ENCODE assay signal across 12 mouse cellular contexts in genomic region chr10:130536101-130536500, GRCm38 (mm10). TPM values are rescaled to one million over a fixed set of nuclear protein-coding genes. Genes with fewer than 3 reads are reported as not detected.
A peak's percentile ranks its signal among the peaks of the same experiment; 100 is the strongest.
DNase-seq lines count a peak whose midpoint lies in the region; ATAC-seq and TF ChIP-seq lines count a peak whose summit lies in the region.
"Had no signal": no experiment of that assay in that cellular context is flagged by ENCODE, and none has a peak within 500 bp of the region (broad histone marks: within the 10 kb centered on the region; RNA-seq: fewer than 3 reads in every experiment).

No protein-coding gene starts in this region.

- H3K4me3 ChIP-seq in layer of hippocampus, adult 2 months = no peak overlapping the region
- H3K4me3 ChIP-seq in MEL (ENCODE audit: control insufficient read depth in 1 of 2, insufficient read depth in 1 of 2, low read depth in 2 of 2, low read length in 2 of 2) = no peak overlapping the region
- H3K4me3 ChIP-seq in limb, embryonic 10.5 days = no peak overlapping the region
- H3K4me3 ChIP-seq: limb, embryonic 13.5 days; neural tube, embryonic 13.5 days had no signal

- DNase-seq in layer of hippocampus, adult 2 months (ENCODE audit: low spot score in 2 of 2) = peak in 1 of 2 experiments; percentile 26
- no peak for DNase-seq in layer of hippocampus, postnatal 36 days
- DNase-seq in MEL (ENCODE audit: low read depth, low spot score) = peak; percentile 62
- DNase-seq in c-Kit-positive CD71-positive TER-119-positive erythroid progenitor cells, embryonic 14.5 days (ENCODE audit: low spot score) = peak; percentile 24
- no peak for DNase-seq in ovary, postnatal 10 days (ENCODE audit: low spot score)
- DNase-seq in limb, embryonic 10.5 days (ENCODE audit: low spot score) = no peak
- DNase-seq in testis, postnatal 14 days (ENCODE audit: low spot score) = no peak

- no peaks in the 10 kb centered on the region for H3K27me3 ChIP-seq in MEL (ENCODE audit: control insufficient read depth in 1 of 2, insufficient read depth in 2 of 2, low read length in 2 of 2)
- H3K27me3 ChIP-seq in limb, embryonic 10.5 days (ENCODE audit: low read depth, poor library complexity, severe bottlenecking) = no peaks in the 10 kb centered on the region
- H3K27me3 ChIP-seq: limb, embryonic 13.5 days; neural tube, embryonic 13.5 days had no signal

- peak; percentile 78 for TF ChIP-seq RAD21 in MEL (IDR thresholded peaks at IDR 0.05; ENCODE audit: low read depth, low read length)

- H3K27ac ChIP-seq in layer of hippocampus, adult 2 months = no peak overlapping the region
- no peak overlapping the region for H3K27ac ChIP-seq in MEL (ENCODE audit: control insufficient read depth, low read depth, low read length)
- H3K27ac ChIP-seq in limb, embryonic 10.5 days = no peak overlapping the region
- H3K27ac ChIP-seq: limb, embryonic 13.5 days; neural tube, embryonic 13.5 days had no signal

- no peak for TF ChIP-seq POLR2A in MEL (IDR thresholded peaks at IDR 0.05; ENCODE audit: control insufficient read depth in 1 of 2, insufficient read depth in 1 of 2, low read depth in 1 of 2, low read length in 2 of 2, poor library complexity in 1 of 2)

- 81% methylated on average over 3 of the region's 3 CpGs for WGBS in limb, embryonic 10.5 days

- H3K4me1 ChIP-seq in MEL (ENCODE audit: control insufficient read depth in 1 of 2, insufficient read depth in 2 of 2, low read length in 2 of 2) = no peaks in the 10 kb centered on the region
- H3K4me1 ChIP-seq in limb, embryonic 10.5 days = no peaks in the 10 kb centered on the region
- H3K4me1 ChIP-seq: limb, embryonic 13.5 days; neural tube, embryonic 13.5 days had no signal

- no peaks in the 10 kb centered on the region for H3K9me3 ChIP-seq in MEL (replicated peaks; ENCODE audit: insufficient read depth, low read length)
- no peaks in the 10 kb centered on the region for H3K9me3 ChIP-seq in limb, embryonic 10.5 days (replicated peaks)
- H3K9me3 ChIP-seq: limb, embryonic 13.5 days; neural tube, embryonic 13.5 days had no signal

- no peak overlapping the region for H3K9ac ChIP-seq in MEL (ENCODE audit: control insufficient read depth, low read depth, low read length, poor library complexity, severe bottlenecking)
- H3K9ac ChIP-seq: limb, embryonic 13.5 days; neural tube, embryonic 13.5 days had no signal

- no peak for TF ChIP-seq EP300 in MEL (IDR thresholded peaks at IDR 0.05; ENCODE audit: low read depth in 1 of 2, low read length in 2 of 2)

- TF ChIP-seq CTCF in layer of hippocampus, adult 2 months (conservative IDR thresholded peaks at IDR 0.05) = peak; percentile 69
- TF ChIP-seq CTCF in MEL (IDR thresholded peaks at IDR 0.05 in 2 of 3, conservative IDR thresholded peaks at IDR 0.05 in 1 of 3; ENCODE audit: control insufficient read depth in 1 of 3, insufficient read depth in 1 of 3, low read depth in 2 of 3, low read length in 3 of 3, poor library complexity in 1 of 3, severe bottlenecking in 1 of 3) = peak in 2 of 3 experiments; percentile 26 to 65; a peak in 4 of 6 replicates

- no peaks in the 10 kb centered on the region for H3K36me3 ChIP-seq in MEL (ENCODE audit: control insufficient read depth in 1 of 2, insufficient read depth in 2 of 2, low read length in 2 of 2)
- no peaks in the 10 kb centered on the region for H3K36me3 ChIP-seq in limb, embryonic 10.5 days
- H3K36me3 ChIP-seq: limb, embryonic 13.5 days; neural tube, embryonic 13.5 days had no signal

- H3K79me2 ChIP-seq in MEL (ENCODE audit: control insufficient read depth, insufficient read depth, low read length, poor library complexity) = no peaks in the 10 kb centered on the region

- ATAC-seq in megakaryocyte-erythroid progenitor cell, adult 5-6 weeks (replicated peaks; ENCODE audit: low FRiP score, low TSS enrichment, poor library complexity, severe bottlenecking) = peak; percentile 90

TF ChIP-seq in MEL, 35 proteins besides CTCF, POLR2A, EP300 and RAD21:
- TF ChIP-seq GATA1 (IDR thresholded peaks at IDR 0.05; ENCODE audit: low read depth, low read length) = no peak
- TF ChIP-seq MYC (IDR thresholded peaks at IDR 0.05; ENCODE audit: low read depth, low read length) = no peak
- peak; percentile 83 for TF ChIP-seq SMC3 (IDR thresholded peaks at IDR 0.05; ENCODE audit: low read depth, low read length)
- no peak for TF ChIP-seq GABPA (IDR thresholded peaks at IDR 0.05; ENCODE audit: low read depth, low read length)
- TF ChIP-seq ZC3H11A (IDR thresholded peaks at IDR 0.05; ENCODE audit: low read depth, low read length) = peak; percentile 85

RNA-seq across cellular contexts. Expression of gene Vmn2r87, which starts 38.9 kb away (rescaled TPM):
- total RNA-seq in layer of hippocampus, adult 2 months (2021) = under 1 TPM; 0.54 to 0.74 TPM
- under 1 TPM; 0.57 to 0.61 TPM for total RNA-seq in layer of hippocampus, postnatal 36 days (2021)
- not detected in 2 replicates for total RNA-seq in MEL (2012; rRNA removed)
- polyA plus RNA-seq in MEL (2012; ENCODE audit: insufficient read depth in 1 of 2, insufficient read length in 2 of 2, low read depth in 1 of 2, low replicate concordance in 2 of 2, missing spikeins in 1 of 2) = not detected
- not detected in 2 replicates for total RNA-seq in megakaryocyte-erythroid progenitor cell, adult 5-6 weeks (2014; fragmentation: Nextera tagmentation)
- total RNA-seq in megakaryocyte-erythroid progenitor cell, adult 5-6 weeks (2017) = not detected in 2 replicates
- polyA plus RNA-seq in limb, embryonic 10.5 days (2016; fragmentation: Nextera tagmentation; extraction: Ambion mirVana) = not detected in 2 replicates
- total RNA-seq: gastrocnemius, postnatal 4 days had no signal
- polyA plus RNA-seq: limb, embryonic 13.5 days; neural tube, embryonic 13.5 days; stomach, embryonic 16.5 days had no signal

Comparison
In these comparisons a context has a peak if more than half of its experiments do, and no peak if none do; other contexts are left out.
1. DNase-seq: peak in MEL (single experiment) and c-Kit-positive CD71-positive TER-119-positive erythroid progenitor cells, embryonic 14.5 days (single experiment); none in layer of hippocampus, postnatal 36 days (0 of 2), ovary, postnatal 10 days (single experiment), limb, embryonic 10.5 days (single experiment) and testis, postnatal 14 days (single experiment).